Mouse (Mus musculus) embryonic facial prominence, embryonic 12.5 days (tissue): ENCODE data around the gene Ccdc171. TPM values are rescaled to one million over a fixed set of nuclear protein-coding genes. Genes with fewer than 3 reads are reported as not detected.
"Not testable (repeated sequence)": the region's sequence is repeated elsewhere in the genome, so short reads cannot be mapped to it uniquely, and the experiment has no call there.

ENCODE experiments used
- ATAC-seq: fragments of 200-750 bp; cut with Nextera tagmentation; 2 replicates; pipeline ENCODE4 v1.8.0; 2017; ENCODE audit not compliant: insufficient number of reproducible peaks, insufficient read depth, low FRiP score, low TSS enrichment
- H3K27ac ChIP-seq: fragments of 300-500 bp; sonication (generic); 2 replicates; pipeline ENCODE4 v1.5.1; 2016; ENCODE audit warnings: mild to moderate bottlenecking
- H3K27me3 ChIP-seq: fragments of 300-500 bp; sonication (generic); 2 replicates; pipeline ENCODE4 v1.6.1; 2016; ENCODE audit warnings: mild to moderate bottlenecking, moderate library complexity
- H3K36me3 ChIP-seq: fragments of 300-500 bp; sonication (generic); 2 replicates; pipeline ENCODE4 v1.6.1; 2016; ENCODE audit warnings: mild to moderate bottlenecking
- H3K4me1 ChIP-seq: fragments of 300-500 bp; sonication (generic); 2 replicates; pipeline ENCODE4 v1.6.1; 2016
- H3K4me2 ChIP-seq: fragments of 300-500 bp; sonication (generic); replicated peaks from 2 replicates; pipeline ENCODE4 v1.6.1; 2016; ENCODE audit warnings: mild to moderate bottlenecking, moderate library complexity
- H3K4me3 ChIP-seq: fragments of 300-500 bp; sonication (generic); 2 replicates; pipeline ENCODE4 v1.5.1; 2016; ENCODE audit warnings: mild to moderate bottlenecking
- H3K9ac ChIP-seq: fragments of 300-500 bp; sonication (generic); 2 replicates; pipeline ENCODE4 v1.6.1; 2016; ENCODE audit warnings: mild to moderate bottlenecking, moderate library complexity
- H3K9me3 ChIP-seq: fragments of 300-500 bp; sonication (generic); 2 replicates; pipeline ENCODE4 v1.6.1; 2016; ENCODE audit warnings: mild to moderate bottlenecking, moderate library complexity
- WGBS: fragments of 180-500 bp; shearing (Covaris S2); methylation state at CpG from one replicate; pipeline ENCODE4 v1.1.7; 2016; 5-methylcytosine and 5-hydroxymethylcytosine counted together
- polyA plus RNA-seq: library from polyadenylated mRNA; unstranded; fragments of >200 nt; fragmentation: Nextera tagmentation; extraction: Ambion mirVana; gene quantifications from 2 replicates; pipeline ENCODE4 v1.2.1, GENCODE M21; 2016

Ccdc171 gene
- polyA plus RNA-seq, 1 experiment from 2014 or later: 8.1 TPM

GRCm38 (mm10) chr4:83580157-83580556, 54.8 kb downstream of the Ccdc171 start:
- WGBS: 18% methylated on average over 1 of the region's 1 CpGs
- Histone ChIP-seq H3K36me3 (no peaks in the 10 kb centered on the region), H3K27me3 (no peaks in the 10 kb centered on the region)

GRCm38 (mm10) chr4:83587563-83587962, 62.2 kb downstream of the Ccdc171 start:
- no peak overlapping the region for H3K4me3 ChIP-seq
- no peak overlapping the region for H3K4me2 ChIP-seq
- no peak for ATAC-seq

More at GRCm38 (mm10) chr4:83580157-83580556, 54.8 kb downstream of the Ccdc171 start:
- no peaks in the 10 kb centered on the region for H3K4me1 ChIP-seq
- no peak overlapping the region for H3K4me2 ChIP-seq
- no peak overlapping the region for H3K9ac ChIP-seq
- no peak overlapping the region for H3K27ac ChIP-seq
- no peak for ATAC-seq
- H3K9me3 ChIP-seq: no peaks in the 10 kb centered on the region
- no peak overlapping the region for H3K4me3 ChIP-seq

GRCm38 (mm10) chr4:83596486-83596885, 71.1 kb downstream of the Ccdc171 start:
- Histone ChIP-seq H3K4me1 (no peaks in the 10 kb centered on the region), H3K36me3 (no peaks in the 10 kb centered on the region), H3K4me3 (no peak overlapping the region), H3K27ac (no peak overlapping the region), H3K27me3 (no peaks in the 10 kb centered on the region), H3K4me2 (no peak overlapping the region), H3K9ac (no peak overlapping the region), H3K9me3 (no peaks in the 10 kb centered on the region)
- ATAC-seq: no peak
- 24% methylated on average over 2 of the region's 2 CpGs for WGBS

More at GRCm38 (mm10) chr4:83587563-83587962, 62.2 kb downstream of the Ccdc171 start:
- Histone ChIP-seq H3K4me1 (no peaks in the 10 kb centered on the region), H3K27me3 (no peaks in the 10 kb centered on the region), H3K9ac (no peak overlapping the region), H3K36me3 (no peaks in the 10 kb centered on the region), H3K9me3 (no peaks in the 10 kb centered on the region), H3K27ac (no peak overlapping the region)
- 100% methylated on average over 1 of the region's 1 CpGs for WGBS

- no peak overlapping the region for H3K27ac ChIP-seq
- no peak overlapping the region for H3K4me3 ChIP-seq
- WGBS: 78% methylated on average over 3 of the region's 3 CpGs
- H3K27me3 ChIP-seq: no peaks in the 10 kb centered on the region
- no peaks in the 10 kb centered on the region for H3K4me1 ChIP-seq
- ATAC-seq: no peak
- no peak overlapping the region for H3K4me2 ChIP-seq
- no peak overlapping the region for H3K9ac ChIP-seq
- H3K9me3 ChIP-seq: no peaks in the 10 kb centered on the region
- H3K36me3 ChIP-seq: no peaks in the 10 kb centered on the region
These were observed 85.8 kb downstream of the Ccdc171 start for GRCm38 (mm10) chr4:83611111-83611510.

- H3K27me3 ChIP-seq, H3K4me3 ChIP-seq, H3K4me1 ChIP-seq, ATAC-seq, H3K9me3 ChIP-seq, H3K9ac ChIP-seq, H3K4me2 ChIP-seq, H3K27ac ChIP-seq, H3K36me3 ChIP-seq: not testable (repeated sequence)
- WGBS: 28% methylated on average over 9 of the region's 13 CpGs
These were observed 97.8 kb downstream of the Ccdc171 start for GRCm38 (mm10) chr4:83623021-83623711.

- Histone ChIP-seq H3K27me3 (no peaks in the 10 kb centered on the region), H3K9ac (no peak overlapping the region), H3K4me3 (no peak overlapping the region), H3K4me1 (no peaks in the 10 kb centered on the region), H3K9me3 (no peaks in the 10 kb centered on the region), H3K4me2 (no peak overlapping the region), H3K36me3 (no peaks in the 10 kb centered on the region), H3K27ac (no peak overlapping the region)
- ATAC-seq: no peak
- WGBS: 93% methylated on average over 4 of the region's 4 CpGs
These were observed 98.4 kb downstream of the Ccdc171 start for GRCm38 (mm10) chr4:83623732-83624131.

- no peak overlapping the region for H3K27ac ChIP-seq
- no peaks in the 10 kb centered on the region for H3K36me3 ChIP-seq
- peaks cover under 1% of the 10 kb centered on the region for H3K4me1 ChIP-seq
- H3K9me3 ChIP-seq: no peaks in the 10 kb centered on the region
- no peak overlapping the region for H3K4me3 ChIP-seq
- no peak overlapping the region for H3K9ac ChIP-seq
- no peak overlapping the region for H3K4me2 ChIP-seq
- H3K27me3 ChIP-seq: no peaks in the 10 kb centered on the region
- no peak for ATAC-seq
- WGBS: 84% methylated on average over 4 of the region's 4 CpGs
These were observed 126.1 kb downstream of the Ccdc171 start for GRCm38 (mm10) chr4:83651453-83651852.

GRCm38 (mm10) chr4:83655396-83655795, 130.1 kb downstream of the Ccdc171 start:
- Histone ChIP-seq H3K4me1 (peaks cover 13% of the 10 kb centered on the region), H3K4me3 (no peak overlapping the region), H3K27me3 (no peaks in the 10 kb centered on the region), H3K9ac (no peak overlapping the region), H3K36me3 (no peaks in the 10 kb centered on the region), H3K4me2 (no peak overlapping the region), H3K9me3 (no peaks in the 10 kb centered on the region), H3K27ac (no peak overlapping the region)
- 38% methylated on average over 6 of the region's 6 CpGs for whole genome bisulfite sequencing
- ATAC-seq: no peak

- H3K4me3 ChIP-seq: no peak overlapping the region
- H3K4me1 ChIP-seq: peaks cover 13% of the 10 kb centered on the region
- H3K4me2 ChIP-seq: peak overlapping the region; percentile 32
- peak overlapping the region; percentile 30; the same call in 1 of the 2 replicates for H3K27ac ChIP-seq
- H3K36me3 ChIP-seq: no peaks in the 10 kb centered on the region
- no peaks in the 10 kb centered on the region for H3K27me3 ChIP-seq
- no peaks in the 10 kb centered on the region for H3K9me3 ChIP-seq
- H3K9ac ChIP-seq: no peak overlapping the region
- WGBS: 7% methylated on average over 10 of the region's 10 CpGs
- peak; percentile 85 for ATAC-seq
These were observed 131.2 kb downstream of the Ccdc171 start for GRCm38 (mm10) chr4:83656571-83656970.

- Histone ChIP-seq H3K4me1 (peaks cover 13% of the 10 kb centered on the region), H3K27me3 (no peaks in the 10 kb centered on the region), H3K27ac (peak overlapping the region; percentile 30; the same call in 1 of the 2 replicates), H3K4me3 (no peak overlapping the region), H3K4me2 (peak overlapping the region; percentile 32; the same call in 1 of the 2 replicates), H3K9me3 (no peaks in the 10 kb centered on the region), H3K9ac (no peak overlapping the region), H3K36me3 (no peaks in the 10 kb centered on the region)
- ATAC-seq: no peak
- WGBS: 59% methylated on average over 6 of the region's 6 CpGs
These were observed 131.7 kb downstream of the Ccdc171 start for GRCm38 (mm10) chr4:83657021-83657420.

- Histone ChIP-seq H3K27ac (no peak overlapping the region), H3K4me2 (no peak overlapping the region), H3K36me3 (no peaks in the 10 kb centered on the region), H3K4me1 (peaks cover 13% of the 10 kb centered on the region), H3K27me3 (no peaks in the 10 kb centered on the region), H3K9ac (no peak overlapping the region), H3K4me3 (no peak overlapping the region), H3K9me3 (no peaks in the 10 kb centered on the region)
- ATAC-seq: no peak
- 81% methylated on average over 10 of the region's 10 CpGs for WGBS
These were observed 133.1 kb downstream of the Ccdc171 start for GRCm38 (mm10) chr4:83658415-83658814.

GRCm38 (mm10) chr4:83659411-83659810, 134.1 kb downstream of the Ccdc171 start:
- ATAC-seq: no peak
- Histone ChIP-seq H3K4me1 (peaks cover 13% of the 10 kb centered on the region), H3K27me3 (no peaks in the 10 kb centered on the region), H3K9me3 (no peaks in the 10 kb centered on the region), H3K4me2 (no peak overlapping the region), H3K4me3 (no peak overlapping the region), H3K27ac (peak overlapping the region; percentile 69), H3K36me3 (no peaks in the 10 kb centered on the region), H3K9ac (no peak overlapping the region)
- 45% methylated on average over 11 of the region's 11 CpGs for WGBS
